Mouse (Mus musculus) B cell, adult 67 days (primary cell): ENCODE results near the gene Samd7. TPM values are rescaled to one million over a fixed set of nuclear protein-coding genes. Genes with fewer than 3 reads are reported as not detected.

Experiments used
- total RNA-seq, 2 experiments: library from RNA; stranded (reverse); gene quantifications; 4 replicates each; pipeline ENCODE4 v1.2.4; 2023

The Samd7 gene
- not detected for total RNA-seq

DNA sequence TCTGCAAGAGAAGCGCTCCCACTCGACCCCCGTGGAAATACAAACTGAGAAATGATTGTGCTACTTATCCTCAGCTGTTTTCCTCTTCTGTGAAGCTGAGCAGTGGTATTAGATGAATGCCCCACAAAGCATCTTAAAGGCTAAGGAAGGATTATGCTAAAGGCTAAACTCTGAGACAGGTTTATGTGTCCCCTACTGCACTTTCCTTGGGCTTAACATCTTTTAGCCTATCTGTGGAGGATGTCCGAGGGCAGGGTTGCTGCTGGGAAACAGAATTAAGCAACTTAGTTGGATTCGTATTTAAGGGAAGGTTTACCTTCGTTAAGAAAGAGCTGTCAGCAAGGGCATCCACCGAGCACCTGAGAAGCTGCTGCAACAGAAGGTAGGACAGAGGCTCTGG lies at the start of gene Samd7:
Gene Samd7 (plus strand): TSS at position 288 of the 400 bp plus-strand sequence.

GRCm38 (mm10) chr3:30699711-30700505 lies 46.2 kb upstream of the Samd7 start, which contains the start of gene Lrrc31:
Gene Lrrc31 (minus strand): TSS chr3:30699843.

GRCm38 (mm10) chr3:30792737-30793402 lies 46.8 kb downstream of the Samd7 start, which contains the start of gene Sec62:
Gene Sec62 (plus strand): TSS chr3:30792875.

Other genes starting within 250 kb of the Samd7 start
- not detected for gene Mecom, start 198.3 kb upstream of the Samd7 start, total RNA-seq
- gene Actrt3, start 146.4 kb upstream of the Samd7 start, total RNA-seq: 1 to 10 TPM in 1 of 2 experiments, under 1 TPM in 1; 0.35 to 1.1 TPM
- 10 to 100 TPM; 65.8 to 79.6 TPM for gene Mynn, start 144.2 kb upstream of the Samd7 start, total RNA-seq
- gene Lrriq4, start 101.8 kb upstream of the Samd7 start, total RNA-seq: not detected
- gene Lrrc34, start 98.4 kb upstream of the Samd7 start, total RNA-seq: not detected
- not detected for gene Lrrc31, start 46.5 kb upstream of the Samd7 start, total RNA-seq
- 10 to 100 TPM; 67.7 to 74.0 TPM for gene Sec62, start 46.6 kb downstream of the Samd7 start, total RNA-seq
- gene Gpr160, start 109.7 kb downstream of the Samd7 start, total RNA-seq: under 1 TPM in 1 of 2 experiments, not detected in 1; 0.70 TPM
- gene Phc3, start 223.1 kb downstream of the Samd7 start, total RNA-seq: 10 to 100 TPM; 65.0 to 65.6 TPM
- gene Prkci, start 249.5 kb downstream of the Samd7 start, total RNA-seq: 10 to 100 TPM; 16.0 to 24.6 TPM